Mouse (Mus musculus): ENCODE measurements at regions not wholly inside any gene's neighbourhood (a gene's known extent, or its start where the extent isn't known, plus 50 kb on each side); places are given as distances from the start of the nearest gene placed in this dataset.

DNA sequence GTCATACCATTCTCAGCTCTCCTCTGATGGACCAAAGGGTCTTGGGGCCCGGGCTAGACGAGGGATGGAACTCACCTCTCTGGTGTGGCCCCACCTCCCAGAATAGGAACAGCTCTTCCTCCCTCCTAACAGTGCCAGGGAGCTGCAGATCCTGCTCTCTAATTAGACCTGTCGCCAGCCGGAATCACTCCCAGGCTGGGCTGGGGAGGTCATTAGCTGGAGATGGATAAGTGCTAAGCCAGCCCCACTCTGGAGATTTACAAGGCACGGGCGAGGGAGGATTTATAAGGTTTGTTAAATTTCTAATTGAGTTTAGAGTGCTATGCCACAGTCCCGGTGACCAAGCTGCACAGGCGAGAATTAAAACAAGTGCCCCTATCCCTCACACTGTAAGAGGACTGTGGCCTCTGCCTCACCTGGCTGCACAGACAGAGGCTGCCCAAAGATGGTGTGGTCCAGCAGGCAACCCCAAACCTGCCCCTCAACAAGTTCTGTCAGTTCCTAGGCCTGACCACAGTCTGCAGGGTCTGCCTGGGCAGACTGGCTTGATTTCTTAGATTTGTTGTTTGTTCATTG, 63.6 kb upstream of the Csf3r start:
- no peak for TF ChIP-seq GATA1 (IDR thresholded peaks at IDR 0.05; ENCODE audit: borderline replicate concordance, low read length)
- TF ChIP-seq FLI1 (IDR thresholded peaks at IDR 0.05; ENCODE audit: low read length), result no peak

All from megakaryocyte, embryonic 14.5 days (primary cell).